Mouse (Mus musculus) midbrain, embryonic 12.5 days (tissue): ENCODE data around the gene Ybx2. TPM values are rescaled to one million over a fixed set of nuclear protein-coding genes. Genes with fewer than 3 reads are reported as not detected.

Source experiments
- ATAC-seq: fragments of 200-750 bp; cut with Nextera tagmentation; 2 replicates; pipeline ENCODE4 v1.8.0; 2017; ENCODE audit warnings: low read depth, moderate TSS enrichment, moderate library complexity; ENCODE audit not compliant: low FRiP score
- H3K27ac ChIP-seq: fragments of 300-500 bp; sonication (generic); replicated peaks from 2 replicates; pipeline ENCODE4 v1.5.1; 2016; ENCODE audit warnings: mild to moderate bottlenecking
- H3K27me3 ChIP-seq: fragments of 300-500 bp; sonication (generic); 2 replicates; pipeline ENCODE4 v1.6.1; 2016; ENCODE audit warnings: mild to moderate bottlenecking
- H3K36me3 ChIP-seq: fragments of 300-500 bp; sonication (generic); 2 replicates; pipeline ENCODE4 v1.6.1; 2016
- H3K4me1 ChIP-seq: fragments of 300-500 bp; sonication (generic); 2 replicates; pipeline ENCODE4 v1.6.1; 2016
- H3K4me2 ChIP-seq: fragments of 300-500 bp; sonication (generic); replicated peaks from 2 replicates; pipeline ENCODE4 v1.6.1; 2016; ENCODE audit warnings: mild to moderate bottlenecking, moderate library complexity
- H3K4me3 ChIP-seq: fragments of 300-500 bp; sonication (generic); 2 replicates; pipeline ENCODE4 v1.5.1; 2016; ENCODE audit warnings: mild to moderate bottlenecking
- H3K9ac ChIP-seq: fragments of 300-500 bp; sonication (generic); replicated peaks from 2 replicates; pipeline ENCODE4 v1.6.1; 2016; ENCODE audit warnings: mild to moderate bottlenecking, moderate library complexity
- H3K9me3 ChIP-seq: fragments of 300-500 bp; sonication (generic); 2 replicates; pipeline ENCODE4 v1.6.1; 2016; ENCODE audit warnings: mild to moderate bottlenecking
- WGBS: fragments of 180-500 bp; shearing (Covaris S2); methylation state at CpG from one replicate; pipeline ENCODE4 v1.1.7; 2016; 5-methylcytosine and 5-hydroxymethylcytosine counted together
- polyA plus RNA-seq: library from polyadenylated mRNA; unstranded; fragments of >200 nt; fragmentation: Nextera tagmentation; extraction: Ambion mirVana; gene quantifications from 2 replicates; pipeline ENCODE4 v1.2.1, GENCODE M21; 2016

Gene Ybx2
- polyA plus RNA-seq, 1 experiment from 2014 or later = 5.6 TPM

DNA sequence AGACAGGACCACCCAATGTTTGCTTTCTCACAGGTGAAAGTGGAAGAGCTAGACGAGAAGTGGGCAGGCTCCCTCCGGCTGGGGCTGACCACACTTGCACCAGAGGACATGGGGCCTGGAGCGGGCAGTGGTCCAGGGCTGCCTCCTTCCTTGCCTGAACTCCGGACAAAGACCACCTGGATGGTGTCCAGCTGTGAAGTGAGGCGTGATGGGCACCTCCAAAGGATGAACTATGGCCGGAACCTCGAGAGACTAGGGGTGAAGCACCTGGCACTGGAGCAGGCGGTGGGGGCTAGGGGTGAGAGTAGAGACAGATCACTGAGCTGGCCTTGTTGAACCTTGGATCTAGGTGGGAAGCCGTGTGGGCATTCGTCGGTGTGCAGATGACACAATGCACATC, 27.0 kb upstream of the Ybx2 start:
- Histone ChIP-seq H3K9me3 (no peaks in the 10 kb centered on the region), H3K4me1 (peaks cover 8% of the 10 kb centered on the region), H3K27me3 (no peaks in the 10 kb centered on the region), H3K36me3 (peaks cover 97% of the 10 kb centered on the region), H3K4me2 (no peak overlapping the region), H3K27ac (no peak overlapping the region), H3K9ac (no peak overlapping the region), H3K4me3 (no peak overlapping the region)
- WGBS = 93% methylated on average over 11 of the region's 11 CpGs
- ATAC-seq = no peak

DNA sequence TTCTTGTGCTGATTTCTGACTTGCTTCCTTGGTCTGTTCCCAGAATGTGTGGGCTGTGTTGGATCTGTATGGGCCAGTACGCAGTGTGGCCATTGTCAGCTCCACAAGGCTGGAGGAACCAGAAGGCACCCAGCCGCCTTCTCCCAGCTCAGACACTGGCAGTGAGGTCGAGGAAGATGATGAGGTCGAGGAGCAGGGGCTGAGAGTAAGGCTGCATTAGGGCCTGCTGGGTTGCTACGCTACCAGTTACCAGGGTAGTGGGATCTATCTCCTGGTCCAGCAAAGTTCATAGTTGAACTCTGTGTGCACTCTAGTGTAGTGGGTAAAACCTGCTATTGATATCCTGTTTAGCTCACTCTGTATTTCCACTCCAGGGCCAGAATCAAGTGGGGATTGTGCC, 26.4 kb upstream of the Ybx2 start:
- H3K4me2 ChIP-seq = no peak overlapping the region
- ATAC-seq = no peak
- peaks cover 9% of the 10 kb centered on the region for H3K4me1 ChIP-seq
- peaks cover 92% of the 10 kb centered on the region for H3K36me3 ChIP-seq
- 90% methylated on average over 5 of the region's 5 CpGs for WGBS
- H3K27me3 ChIP-seq = no peaks in the 10 kb centered on the region
- no peak overlapping the region for H3K27ac ChIP-seq
- no peak overlapping the region for H3K9ac ChIP-seq
- H3K4me3 ChIP-seq = no peak overlapping the region
- H3K9me3 ChIP-seq = no peaks in the 10 kb centered on the region

DNA sequence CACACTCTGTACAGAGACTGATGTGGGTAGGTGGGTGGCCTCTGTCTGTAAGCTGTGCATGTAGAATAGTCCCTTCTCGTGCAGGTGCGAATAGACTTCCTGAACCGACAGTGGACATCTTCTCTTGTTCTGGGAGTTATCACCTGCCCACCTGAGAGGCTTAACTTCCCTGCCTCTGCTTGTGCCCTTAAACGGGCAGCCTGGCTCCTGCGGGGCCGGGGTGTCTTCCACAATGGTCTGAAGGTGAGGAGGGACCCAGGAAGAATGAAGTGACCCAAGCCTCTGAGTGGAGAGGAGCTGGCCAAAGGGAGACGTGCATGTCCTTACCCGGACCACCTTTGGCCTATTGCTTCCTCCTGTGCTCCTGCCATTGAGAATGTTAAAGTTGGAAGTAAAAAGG, 25.4 kb upstream of the Ybx2 start:
- Histone ChIP-seq H3K27ac (no peak overlapping the region), H3K36me3 (peaks cover 84% of the 10 kb centered on the region), H3K4me1 (peaks cover 19% of the 10 kb centered on the region), H3K4me2 (no peak overlapping the region), H3K4me3 (no peak overlapping the region), H3K27me3 (no peaks in the 10 kb centered on the region), H3K9ac (0 out of 2 replicates have a peak overlapping the region, but pooled peaks have one; percentile 1), H3K9me3 (no peaks in the 10 kb centered on the region)
- WGBS = 94% methylated on average over 8 of the region's 8 CpGs
- ATAC-seq = no peak

DNA sequence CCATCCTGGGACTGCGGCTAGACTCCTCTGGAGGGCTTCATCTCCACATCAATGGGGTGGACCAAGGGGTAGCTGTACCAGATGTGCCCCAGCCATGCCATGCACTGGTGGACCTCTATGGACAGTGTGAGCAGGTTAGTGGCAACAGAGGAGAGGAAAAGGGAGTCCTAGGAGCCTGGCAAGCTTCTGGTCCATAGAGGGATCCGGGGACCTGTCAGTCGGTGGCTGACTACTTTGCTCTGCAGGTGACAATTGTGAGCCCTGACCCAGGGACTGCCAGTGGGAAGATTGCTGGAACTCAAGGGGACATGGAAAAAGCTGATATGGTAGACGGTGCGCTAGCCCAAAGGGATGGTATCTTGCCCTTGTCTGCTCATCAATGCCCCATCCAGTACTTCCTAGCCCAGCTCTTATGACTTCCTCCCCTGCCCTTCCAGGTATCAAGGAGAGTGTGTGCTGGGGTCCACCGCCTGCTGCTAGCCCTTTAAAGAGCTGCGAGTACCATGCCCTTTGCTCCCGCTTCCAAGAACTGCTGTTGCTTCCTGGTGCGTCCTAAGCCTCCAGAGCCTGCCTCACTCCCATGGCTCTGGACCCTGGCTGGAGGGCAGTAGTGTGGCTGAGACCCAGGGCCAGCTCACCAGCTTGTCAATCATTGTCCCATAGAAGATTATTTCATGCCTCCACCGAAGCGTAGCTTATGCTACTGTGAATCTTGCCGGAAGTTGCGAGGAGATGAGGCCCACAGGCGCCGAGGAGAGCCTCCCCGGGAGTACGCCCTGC, 24.6 kb upstream of the Ybx2 start:
- no peak overlapping the region for H3K9ac ChIP-seq
- no peak overlapping the region for H3K4me3 ChIP-seq
- H3K9me3 ChIP-seq = no peaks in the 10 kb centered on the region
- WGBS = 94% methylated on average over 17 of the region's 17 CpGs
- no peak for ATAC-seq
- no peaks in the 10 kb centered on the region for H3K27me3 ChIP-seq
- H3K36me3 ChIP-seq = peaks cover 84% of the 10 kb centered on the region
- no peak overlapping the region for H3K27ac ChIP-seq
- H3K4me1 ChIP-seq = peaks cover 27% of the 10 kb centered on the region
- H3K4me2 ChIP-seq = no peak overlapping the region

DNA sequence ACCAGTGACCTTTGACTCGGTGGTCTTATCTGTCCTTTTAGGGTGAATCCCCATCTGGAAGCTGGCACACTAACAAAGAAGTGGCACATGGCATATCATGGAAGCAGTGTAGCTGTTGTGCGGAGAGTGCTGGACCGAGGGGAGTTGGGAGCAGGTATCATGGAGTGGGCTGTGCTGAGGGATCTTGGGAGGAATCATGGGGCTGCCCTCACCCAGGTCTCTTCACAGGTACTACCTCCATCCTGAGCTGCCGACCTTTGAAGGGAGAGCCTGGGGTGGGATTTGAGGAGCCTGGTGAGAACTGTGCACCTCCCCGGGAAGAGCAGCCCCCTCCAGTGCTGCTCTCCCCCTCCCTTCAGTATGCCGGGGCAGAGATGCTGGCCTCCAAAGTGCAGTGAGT, 23.9 kb upstream of the Ybx2 start:
- ATAC-seq = no peak
- Histone ChIP-seq H3K4me3 (no peak overlapping the region), H3K4me1 (peaks cover 32% of the 10 kb centered on the region), H3K36me3 (peaks cover 84% of the 10 kb centered on the region), H3K9me3 (no peaks in the 10 kb centered on the region), H3K4me2 (no peak overlapping the region), H3K27me3 (no peaks in the 10 kb centered on the region), H3K27ac (no peak overlapping the region), H3K9ac (no peak overlapping the region)
- 94% methylated on average over 6 of the region's 6 CpGs for whole genome bisulfite sequencing

DNA sequence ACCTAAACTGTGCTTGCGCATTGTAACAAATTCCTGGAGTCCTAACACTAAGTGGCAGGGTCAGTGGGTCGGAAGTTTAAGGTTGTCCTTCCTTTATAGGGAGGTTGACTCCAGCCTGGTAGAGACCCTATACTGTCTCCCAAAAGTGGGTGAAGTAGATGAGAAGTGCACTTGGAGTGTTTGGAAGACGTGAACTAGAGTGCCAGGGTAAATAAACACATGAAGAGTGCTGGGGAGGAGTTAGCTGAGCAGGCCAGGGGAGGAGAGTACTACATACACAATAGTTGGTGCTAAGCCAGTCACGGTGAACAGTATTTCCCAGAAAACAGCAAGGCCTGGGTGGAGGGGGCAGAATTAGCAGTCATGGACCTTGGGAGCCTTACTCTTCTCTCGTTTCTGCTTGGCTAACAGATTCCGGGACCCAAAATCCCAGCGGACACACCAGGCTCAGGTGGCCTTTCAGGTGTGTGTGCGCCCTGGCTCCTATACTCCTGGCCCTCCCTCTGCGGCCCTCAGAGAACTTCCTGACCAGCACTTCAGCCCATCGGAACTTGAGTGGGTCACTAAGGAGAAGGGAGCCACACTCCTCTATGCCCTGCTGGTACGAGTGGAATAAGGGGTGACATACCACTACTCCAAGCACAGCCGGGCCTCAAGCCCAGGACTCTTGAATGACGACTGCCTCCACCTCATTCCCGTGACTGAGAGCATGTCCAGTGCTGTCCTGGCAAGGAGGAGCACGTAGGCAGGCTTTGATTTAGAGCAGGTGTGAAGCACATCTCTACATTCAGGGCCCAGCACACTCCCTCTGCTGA, 22.7 kb upstream of the Ybx2 start:
- ATAC-seq = peak; percentile 35; the same call in 1 of the 2 replicates
- Histone ChIP-seq H3K27me3 (no peaks in the 10 kb centered on the region), H3K9ac (peak overlapping the region; percentile 95), H3K4me2 (peak overlapping the region; percentile 99), H3K4me3 (peak overlapping the region; percentile 92), H3K4me1 (peaks cover 32% of the 10 kb centered on the region), H3K9me3 (no peaks in the 10 kb centered on the region), H3K27ac (peak overlapping the region; percentile 87), H3K36me3 (peaks cover 84% of the 10 kb centered on the region)
- WGBS = 77% methylated on average over 15 of the region's 15 CpGs

DNA sequence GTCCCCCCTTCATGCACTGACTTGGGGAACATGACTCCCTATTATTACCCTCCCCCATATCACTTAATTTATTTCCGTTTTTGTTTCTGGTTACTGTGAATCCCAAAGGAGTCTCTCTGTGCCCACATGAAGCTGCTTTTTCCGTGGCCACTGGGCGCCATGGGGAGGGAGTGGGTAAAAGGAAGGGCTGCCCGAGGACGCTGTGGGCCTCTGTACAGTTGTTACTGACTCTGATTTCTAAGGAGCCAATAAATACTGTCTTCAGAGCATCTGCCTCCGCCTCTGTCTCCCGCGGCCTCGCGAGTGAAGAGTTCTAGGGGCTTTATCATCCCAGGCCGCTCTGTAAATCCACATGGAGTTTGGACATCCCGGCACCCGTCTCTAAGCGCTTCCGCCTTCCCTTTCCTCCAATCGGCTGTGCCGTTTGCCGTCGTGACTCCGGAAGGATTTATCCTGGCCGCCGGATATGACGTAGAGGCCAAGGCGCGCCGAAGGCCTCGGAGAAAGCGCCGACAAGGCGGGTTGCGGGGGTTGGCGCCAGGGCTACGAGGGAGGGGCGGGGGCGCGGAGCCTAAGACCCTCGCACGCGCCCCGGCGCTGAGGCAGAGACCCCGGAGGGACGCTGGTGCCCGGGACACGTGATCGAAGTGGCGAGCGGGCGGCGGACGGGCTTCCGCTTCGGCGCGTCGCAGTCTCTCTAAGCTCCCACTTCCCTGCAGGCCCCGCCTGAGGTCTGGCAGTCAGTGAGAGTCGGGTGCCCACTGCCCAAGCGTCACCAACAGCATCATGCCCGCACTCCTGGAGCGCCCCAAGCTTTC, 21.8 kb upstream of the Ybx2 start, which contains the start of gene Gps2:
Gene Gps2, plus strand, starts transcription at position 335 of the 818 bp plus-strand sequence.
- peaks cover 84% of the 10 kb centered on the region for H3K36me3 ChIP-seq
- H3K27me3 ChIP-seq = no peaks in the 10 kb centered on the region
- peak within 1 kb of the TSS; percentile 99 for H3K4me2 ChIP-seq
- H3K4me3 ChIP-seq = peak within 1 kb of the TSS; percentile 92
- WGBS = 3% methylated on average over 59 of the region's 61 CpGs
- peak within 1 kb of the TSS; percentile 87 for H3K27ac ChIP-seq
- H3K9ac ChIP-seq = peak within 1 kb of the TSS; percentile 95
- H3K9me3 ChIP-seq = no peaks in the 10 kb centered on the region
- peak; percentile 84 for ATAC-seq
- H3K4me1 ChIP-seq = peaks cover 34% of the 10 kb centered on the region

DNA sequence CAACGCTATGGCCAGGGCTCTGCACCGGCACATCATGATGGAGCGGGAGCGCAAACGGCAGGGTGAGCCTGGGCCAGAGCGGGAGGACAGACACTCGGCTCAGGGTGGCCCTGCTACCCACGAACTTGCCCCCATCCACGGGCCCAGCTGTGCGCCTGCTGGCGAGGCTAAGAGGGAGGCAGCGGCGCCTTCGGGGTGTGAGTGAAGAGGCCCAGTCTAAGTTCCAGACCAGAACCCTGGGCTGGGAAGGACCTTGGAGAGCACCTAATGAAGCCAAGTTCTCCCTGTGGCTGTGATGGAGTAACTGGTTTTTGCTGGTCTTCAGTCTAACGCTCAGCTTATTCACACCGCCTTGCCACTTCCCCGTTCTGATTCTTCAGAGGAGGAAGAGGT, 21.2 kb upstream of the Ybx2 start:
- 1% methylated on average over 17 of the region's 17 CpGs for WGBS
- no peaks in the 10 kb centered on the region for H3K27me3 ChIP-seq
- peaks cover 81% of the 10 kb centered on the region for H3K36me3 ChIP-seq
- no peak; the same call in 1 of the 2 replicates for ATAC-seq
- H3K4me3 ChIP-seq = peak overlapping the region; percentile 92
- H3K27ac ChIP-seq = peak overlapping the region; percentile 87
- peaks cover 40% of the 10 kb centered on the region for H3K4me1 ChIP-seq
- peak overlapping the region; percentile 99 for H3K4me2 ChIP-seq
- H3K9me3 ChIP-seq = no peaks in the 10 kb centered on the region
- peak overlapping the region; percentile 95 for H3K9ac ChIP-seq

DNA sequence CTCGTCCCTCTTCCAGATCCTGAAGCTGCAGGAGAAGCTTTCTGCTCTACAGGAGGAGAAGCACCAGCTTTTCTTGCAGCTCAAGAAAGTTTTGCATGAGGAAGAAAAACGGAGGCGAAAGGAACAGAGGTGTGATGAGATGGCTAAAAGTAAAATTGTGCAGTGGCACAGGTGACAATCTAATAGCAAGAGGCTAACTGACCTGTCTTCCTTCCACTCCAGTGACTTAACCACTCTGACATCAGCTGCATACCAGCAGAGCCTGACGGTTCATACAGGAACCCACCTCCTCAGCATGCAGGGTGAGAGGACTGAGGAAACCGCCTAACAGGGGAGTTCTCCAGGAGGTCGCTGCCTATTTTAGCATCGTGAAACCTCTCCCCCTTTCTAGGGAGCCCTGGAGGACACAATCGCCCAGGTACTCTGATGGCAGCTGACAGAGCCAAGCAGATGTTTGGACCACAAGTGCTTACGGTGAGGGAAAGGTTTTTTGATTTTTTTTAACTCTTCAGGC, 20.6 kb upstream of the Ybx2 start:
- no peak overlapping the region for H3K27ac ChIP-seq
- no peak for ATAC-seq
- H3K36me3 ChIP-seq = peaks cover 75% of the 10 kb centered on the region
- H3K4me3 ChIP-seq = peak overlapping the region; percentile 92
- no peaks in the 10 kb centered on the region for H3K9me3 ChIP-seq
- H3K27me3 ChIP-seq = no peaks in the 10 kb centered on the region
- peaks cover 45% of the 10 kb centered on the region for H3K4me1 ChIP-seq
- WGBS = 47% methylated on average over 9 of the region's 9 CpGs
- peak overlapping the region; percentile 99 for H3K4me2 ChIP-seq
- H3K9ac ChIP-seq = peak overlapping the region; percentile 95

DNA sequence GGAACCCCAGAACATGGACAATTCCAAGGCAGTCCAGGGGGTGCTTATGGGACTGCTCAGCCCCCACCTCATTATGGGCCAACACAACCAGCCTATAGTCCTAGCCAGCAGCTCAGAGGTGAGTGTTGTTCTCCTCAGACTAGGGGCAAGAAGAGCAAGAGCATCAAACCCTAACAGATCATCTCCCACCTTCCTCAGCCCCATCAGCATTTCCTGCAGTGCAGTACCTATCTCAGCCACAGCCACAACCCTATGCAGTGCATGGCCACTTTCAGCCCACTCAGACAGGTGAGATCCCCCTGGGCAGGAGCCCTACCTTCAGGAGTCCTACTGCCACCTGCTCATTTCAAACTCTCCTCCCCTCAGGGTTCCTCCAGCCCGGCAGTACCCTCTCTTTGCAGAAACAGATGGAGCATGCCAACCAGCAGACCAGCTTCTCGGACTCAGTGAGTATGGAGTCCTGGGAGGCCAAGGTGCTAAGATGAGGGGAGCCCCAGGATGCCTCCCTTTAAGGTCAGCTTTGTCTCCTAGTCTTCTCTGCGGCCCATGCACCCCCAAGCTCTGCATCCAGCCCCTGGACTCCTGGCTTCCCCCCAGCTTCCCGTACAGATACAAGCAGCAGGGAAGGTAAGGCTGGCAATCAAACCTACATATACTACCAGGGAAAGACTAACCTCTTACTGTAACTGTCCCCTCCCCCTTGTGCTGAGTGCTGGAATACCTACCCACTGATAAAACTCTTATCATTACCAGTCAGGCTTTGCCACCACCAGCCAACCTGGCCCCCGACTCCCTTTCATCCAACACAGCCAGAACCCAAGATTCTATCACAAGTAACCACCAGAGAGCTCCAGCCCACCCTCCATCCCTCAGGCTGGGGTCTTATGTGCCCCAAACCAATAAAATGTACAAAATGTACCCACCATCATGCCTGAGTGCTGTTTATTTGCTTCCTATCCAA, 19.6 kb upstream of the Ybx2 start:
- H3K27ac ChIP-seq = 0 out of 2 replicates have a peak overlapping the region, but pooled peaks have one; percentile 8
- no peak overlapping the region for H3K9ac ChIP-seq
- H3K4me1 ChIP-seq = peaks cover 45% of the 10 kb centered on the region
- H3K4me2 ChIP-seq = peak overlapping the region; percentile 99; the same call in 1 of the 2 replicates
- WGBS = 70% methylated on average over 5 of the region's 5 CpGs
- peaks cover 65% of the 10 kb centered on the region for H3K36me3 ChIP-seq
- no peak for ATAC-seq
- no peaks in the 10 kb centered on the region for H3K27me3 ChIP-seq
- H3K9me3 ChIP-seq = no peaks in the 10 kb centered on the region
- 0 out of 2 replicates have a peak overlapping the region, but pooled peaks have one; percentile 0 for H3K4me3 ChIP-seq
